Mouse (Mus musculus) limb, embryonic 11.5 days (tissue): ENCODE data around the gene Dbp. TPM values are rescaled to one million over a fixed set of nuclear protein-coding genes. Genes with fewer than 3 reads are reported as not detected.
A peak's percentile ranks its signal among the peaks of the same experiment; 100 is the strongest.
"Not testable (repeated sequence)": the region's sequence is repeated elsewhere in the genome, so short reads cannot be mapped to it uniquely, and the experiment has no call there.

ENCODE experiments used
- ATAC-seq: fragments of 200-750 bp; cut with Nextera tagmentation; 2 replicates; pipeline ENCODE4 v1.8.0; 2017; ENCODE audit warnings: low read depth; ENCODE audit not compliant: insufficient number of reproducible peaks, low FRiP score, low TSS enrichment
- DNase-seq: peaks from one replicate; pipeline ENCODE4 v3.0.0-alpha.2; 2015; ENCODE audit warnings: low spot score
- H3K27ac ChIP-seq: fragments of 300-500 bp; sonication (generic); replicated peaks from 2 replicates; pipeline ENCODE4 v1.5.1; 2014; ENCODE audit warnings: low read depth, mild to moderate bottlenecking, low read length
- H3K27me3 ChIP-seq: fragments of 300-500 bp; sonication (generic); 2 replicates; pipeline ENCODE4 v1.6.1; 2014; ENCODE audit warnings: mild to moderate bottlenecking, low read length, mixed read lengths; ENCODE audit not compliant: control insufficient read depth, insufficient read depth
- H3K36me3 ChIP-seq: fragments of 300-500 bp; sonication (generic); 2 replicates; pipeline ENCODE4 v1.6.1; 2014; ENCODE audit warnings: mild to moderate bottlenecking, low read length, moderate library complexity, mixed read lengths; ENCODE audit not compliant: control insufficient read depth, insufficient read depth
- H3K4me1 ChIP-seq: fragments of 300-500 bp; sonication (generic); 2 replicates; pipeline ENCODE4 v1.6.1; 2014; ENCODE audit warnings: low read length, mixed read lengths; ENCODE audit not compliant: control insufficient read depth, insufficient read depth
- H3K4me2 ChIP-seq: fragments of 300-500 bp; sonication (generic); 2 replicates; pipeline ENCODE4 v1.6.1; 2014; ENCODE audit warnings: low read depth, mild to moderate bottlenecking, moderate library complexity; ENCODE audit not compliant: severe bottlenecking
- H3K4me3 ChIP-seq: fragments of 300-500 bp; sonication (generic); 2 replicates; pipeline ENCODE4 v1.5.1; 2014; ENCODE audit warnings: low read depth, low read length
- H3K9ac ChIP-seq: fragments of 300-500 bp; sonication (generic); 2 replicates; pipeline ENCODE4 v1.6.1; 2014; ENCODE audit warnings: mild to moderate bottlenecking, low read length
- H3K9me3 ChIP-seq: fragments of 300-500 bp; sonication (generic); 2 replicates; pipeline ENCODE4 v1.6.1; 2016; ENCODE audit warnings: low read length; ENCODE audit not compliant: control insufficient read depth
- WGBS: fragments of 180-500 bp; shearing (Covaris S2); extraction: QIAGEN DNeasy Blood & Tissue Kit; methylation state at CpG from one replicate; pipeline ENCODE4 v1.1.7; 2014; 5-methylcytosine and 5-hydroxymethylcytosine counted together
- polyA plus RNA-seq: library from polyadenylated mRNA; unstranded; fragments of >200 nt; fragmentation: Nextera tagmentation; extraction: Ambion mirVana; gene quantifications from 2 replicates; pipeline ENCODE4 v1.2.1, GENCODE M21; 2014

Dbp gene
- polyA plus RNA-seq, result 4.2 and 4.9 TPM in 2 replicates

- H3K4me3 ChIP-seq, result peak within 1 kb of the TSS; percentile 49
- H3K27ac ChIP-seq, result peak within 1 kb of the TSS; percentile 51; the same call in 1 of the 2 replicates
- no peaks in the 10 kb centered on the region for H3K36me3 ChIP-seq
- H3K9ac ChIP-seq, result peak within 1 kb of the TSS; percentile 41
- peak within 1 kb of the TSS; percentile 72 for H3K4me2 ChIP-seq
- H3K27me3 ChIP-seq, result peaks cover 8% of the 10 kb centered on the region
- peak; percentile 85 for ATAC-seq
- peaks cover 41% of the 10 kb centered on the region for H3K4me1 ChIP-seq
- under 1% methylated on average over 36 of the region's 36 CpGs for WGBS
- peak; percentile 99 for DNase-seq
- H3K9me3 ChIP-seq, result no peaks in the 10 kb centered on the region
Observed at GRCm38 (mm10) chr7:45704730-45705442, at the start of gene Dbp. Gene Dbp, plus strand, starts transcription at chr7:45705088.

- WGBS, result 82% methylated on average over 11 of the region's 11 CpGs
- Histone ChIP-seq H3K4me3 (no peak overlapping the region), H3K9ac (no peak overlapping the region), H3K27me3 (no peaks in the 10 kb centered on the region), H3K4me2 (no peak overlapping the region), H3K9me3 (no peaks in the 10 kb centered on the region; the same call in 1 of the 2 replicates), H3K27ac (no peak overlapping the region), H3K4me1 (no peaks in the 10 kb centered on the region), H3K36me3 (no peaks in the 10 kb centered on the region)
- no peak for DNase-seq
- ATAC-seq, result no peak
Observed at GRCm38 (mm10) chr7:45660746-45661478, 44.0 kb upstream of the Dbp start.

GRCm38 (mm10) chr7:45661702-45662101, 43.2 kb upstream of the Dbp start:
- DNase-seq, ATAC-seq: not testable (repeated sequence)
- WGBS, result 85% methylated on average over 6 of the region's 6 CpGs

GRCm38 (mm10) chr7:45665303-45666138, 39.4 kb upstream of the Dbp start:
- Histone ChIP-seq H3K27me3 (no peaks in the 10 kb centered on the region), H3K9ac (no peak overlapping the region), H3K9me3 (no peaks in the 10 kb centered on the region), H3K27ac (no peak overlapping the region), H3K4me2 (no peak overlapping the region), H3K36me3 (no peaks in the 10 kb centered on the region), H3K4me1 (no peaks in the 10 kb centered on the region), H3K4me3 (no peak overlapping the region)
- WGBS, result 47% methylated on average over 13 of the region's 13 CpGs
- DNase-seq, result no peak
- ATAC-seq, result no peak

More at GRCm38 (mm10) chr7:45661702-45662101, 43.2 kb upstream of the Dbp start:
- H3K9me3 ChIP-seq, H3K9ac ChIP-seq, H3K27ac ChIP-seq, H3K4me2 ChIP-seq, H3K36me3 ChIP-seq, H3K4me1 ChIP-seq, H3K4me3 ChIP-seq, H3K27me3 ChIP-seq: not testable (repeated sequence)

GRCm38 (mm10) chr7:45666161-45666560, 38.7 kb upstream of the Dbp start, which contains the start of gene Fut2:
Gene Fut2, minus strand, starts transcription at chr7:45666394.
- no peak within 1 kb of the TSS for H3K4me3 ChIP-seq
- H3K36me3 ChIP-seq, result no peaks in the 10 kb centered on the region
- H3K9me3 ChIP-seq, result no peaks in the 10 kb centered on the region
- WGBS, result 84% methylated on average over 7 of the region's 7 CpGs
- no peak within 1 kb of the TSS for H3K27ac ChIP-seq
- no peaks in the 10 kb centered on the region for H3K27me3 ChIP-seq
- H3K4me2 ChIP-seq, result no peak within 1 kb of the TSS
- H3K9ac ChIP-seq, result no peak within 1 kb of the TSS
- no peak for DNase-seq
- ATAC-seq, result no peak
- H3K4me1 ChIP-seq, result no peaks in the 10 kb centered on the region

- no peak for DNase-seq
- ATAC-seq, result no peak
- Histone ChIP-seq H3K27ac (no peak overlapping the region), H3K9me3 (no peaks in the 10 kb centered on the region), H3K27me3 (no peaks in the 10 kb centered on the region), H3K4me1 (no peaks in the 10 kb centered on the region), H3K4me3 (no peak overlapping the region), H3K9ac (no peak overlapping the region), H3K4me2 (no peak overlapping the region), H3K36me3 (no peaks in the 10 kb centered on the region)
- WGBS, result 79% methylated on average over 14 of the region's 14 CpGs
Observed at GRCm38 (mm10) chr7:45667761-45668160, 37.1 kb upstream of the Dbp start.

GRCm38 (mm10) chr7:45668921-45669320, 36.0 kb upstream of the Dbp start:
- Histone ChIP-seq H3K4me1 (no peaks in the 10 kb centered on the region), H3K27ac (no peak overlapping the region), H3K9me3 (no peaks in the 10 kb centered on the region), H3K4me3 (no peak overlapping the region), H3K36me3 (no peaks in the 10 kb centered on the region), H3K4me2 (no peak overlapping the region), H3K9ac (no peak overlapping the region), H3K27me3 (no peaks in the 10 kb centered on the region)
- ATAC-seq (no peak), DNase-seq (no peak)
- WGBS, result 96% methylated on average over 9 of the region's 9 CpGs

GRCm38 (mm10) chr7:45677627-45678295, 27.1 kb upstream of the Dbp start:
- H3K4me2 ChIP-seq, result no peak overlapping the region
- H3K27ac ChIP-seq, result no peak overlapping the region
- DNase-seq (no peak), ATAC-seq (no peak)
- no peaks in the 10 kb centered on the region for H3K27me3 ChIP-seq
- no peak overlapping the region for H3K4me3 ChIP-seq
- H3K4me1 ChIP-seq, result no peaks in the 10 kb centered on the region
- 77% methylated on average over 7 of the region's 7 CpGs for WGBS
- H3K36me3 ChIP-seq, result no peaks in the 10 kb centered on the region
- H3K9me3 ChIP-seq, result no peaks in the 10 kb centered on the region
- H3K9ac ChIP-seq, result no peak overlapping the region
